Mouse (Mus musculus) hindbrain, embryonic 10.5 days (tissue): ENCODE data around the gene Recql5. TPM values are rescaled to one million over a fixed set of nuclear protein-coding genes. Genes with fewer than 3 reads are reported as not detected.

ENCODE experiments used
- DNase-seq: peaks from one replicate; pipeline ENCODE4 v3.0.0-alpha.2; 2017; ENCODE audit warnings: low spot score
- H3K27ac ChIP-seq: fragments of 300-500 bp; sonication (generic); 2 replicates; pipeline ENCODE4 v1.5.1; 2016; ENCODE audit warnings: mild to moderate bottlenecking, moderate library complexity
- H3K27me3 ChIP-seq: fragments of 300-500 bp; sonication (generic); 2 replicates; pipeline ENCODE4 v1.6.1; 2016; ENCODE audit warnings: mild to moderate bottlenecking; ENCODE audit not compliant: poor library complexity, insufficient read depth, severe bottlenecking
- H3K36me3 ChIP-seq: fragments of 300-500 bp; sonication (generic); 2 replicates; pipeline ENCODE4 v1.6.1; 2016; ENCODE audit warnings: mild to moderate bottlenecking, moderate library complexity
- H3K4me1 ChIP-seq: fragments of 300-500 bp; sonication (generic); replicated peaks from 2 replicates; pipeline ENCODE4 v1.6.1; 2016; ENCODE audit warnings: mild to moderate bottlenecking
- H3K4me3 ChIP-seq: fragments of 300-500 bp; sonication (generic); 2 replicates; pipeline ENCODE4 v1.5.1; 2016; ENCODE audit warnings: mild to moderate bottlenecking, moderate library complexity
- H3K9me3 ChIP-seq: fragments of 300-500 bp; sonication (generic); 2 replicates; pipeline ENCODE4 v1.6.1; 2016; ENCODE audit warnings: mild to moderate bottlenecking, moderate library complexity
- WGBS: fragments of 180-500 bp; shearing (Covaris S2); methylation state at CpG from one replicate; pipeline ENCODE4 v1.1.7; 2016; 5-methylcytosine and 5-hydroxymethylcytosine counted together
- polyA plus RNA-seq: library from polyadenylated mRNA; unstranded; fragments of >200 nt; fragmentation: Nextera tagmentation; extraction: Ambion mirVana; gene quantifications from 2 replicates; pipeline ENCODE4 v1.2.1, GENCODE M21; 2016

Recql5 gene
- polyA plus RNA-seq: 27.3 and 28.8 TPM in 2 replicates

DNA sequence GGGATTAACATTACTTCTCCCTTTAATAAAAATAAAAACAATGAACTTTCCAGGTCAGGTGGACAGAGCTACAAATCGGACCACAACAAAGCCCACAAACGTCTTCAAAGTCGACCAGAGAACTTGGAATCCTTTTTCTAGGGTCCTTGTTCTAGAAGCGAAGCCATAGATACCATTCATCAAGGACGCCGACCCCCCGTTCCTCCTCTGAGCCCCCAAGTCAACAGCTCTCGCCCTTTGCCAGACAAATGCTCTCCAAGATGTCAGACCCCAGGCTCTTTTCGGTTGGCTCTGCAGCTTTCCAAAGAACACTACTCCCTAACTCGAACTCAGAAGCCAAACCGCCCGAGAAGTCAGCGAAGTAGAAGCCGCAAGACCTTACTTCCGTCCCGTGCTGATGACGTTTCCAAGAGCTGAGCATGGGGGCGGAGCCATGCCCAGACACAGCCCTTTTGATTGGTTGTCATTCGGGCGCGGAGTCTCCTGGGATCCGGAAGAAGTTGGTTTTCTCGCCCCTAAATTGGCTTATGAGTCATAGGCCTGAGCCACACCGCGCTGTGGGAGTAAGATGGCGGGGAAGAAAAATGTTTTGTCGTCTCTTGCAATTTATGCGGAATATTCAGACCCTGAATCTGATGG, at the start of gene Recql5, which contains the start of gene Sap30bp:
Gene Recql5, minus strand, starts transcription at position 370 of the 639 bp plus-strand sequence.
Gene Sap30bp, plus strand, starts transcription at position 175 of the 639 bp plus-strand sequence.
- H3K4me1 ChIP-seq: peaks cover 28% of the 10 kb centered on the region
- no peaks in the 10 kb centered on the region for H3K27me3 ChIP-seq
- H3K36me3 ChIP-seq: peaks cover 53% of the 10 kb centered on the region
- H3K27ac ChIP-seq: peak within 1 kb of the TSS; percentile 82
- no peaks in the 10 kb centered on the region for H3K9me3 ChIP-seq
- DNase-seq: peak; percentile 98
- H3K4me3 ChIP-seq: peak within 1 kb of the TSS; percentile 79
- under 1% methylated on average over 28 of the region's 28 CpGs for WGBS

GRCm38 (mm10) chr11:115982472-115982871, 49.2 kb upstream of the Recql5 start:
- Histone ChIP-seq H3K4me1 (0 out of 2 replicates have a peak, but pooled peaks cover 2% of the 10 kb centered on the region), H3K27ac (no peak overlapping the region), H3K9me3 (no peaks in the 10 kb centered on the region), H3K4me3 (no peak overlapping the region), H3K27me3 (peaks cover 37% of the 10 kb centered on the region), H3K36me3 (no peaks in the 10 kb centered on the region)
- DNase-seq: no peak
- WGBS: 92% methylated on average over 15 of the region's 15 CpGs

GRCm38 (mm10) chr11:115975544-115975943, 42.3 kb upstream of the Recql5 start:
- H3K4me3 ChIP-seq: peak overlapping the region; percentile 52; the same call in 1 of the 2 replicates

GRCm38 (mm10) chr11:115975083-115975420, 41.8 kb upstream of the Recql5 start:
- Histone ChIP-seq H3K27ac (peak overlapping the region; percentile 64; the same call in 1 of the 2 replicates), H3K9me3 (no peaks in the 10 kb centered on the region), H3K27me3 (peaks cover 67% of the 10 kb centered on the region), H3K4me3 (peak overlapping the region; percentile 52), H3K36me3 (no peaks in the 10 kb centered on the region), H3K4me1 (peaks cover 25% of the 10 kb centered on the region)
- no peak for DNase-seq
- WGBS: 4% methylated on average over 18 of the region's 18 CpGs

More at GRCm38 (mm10) chr11:115975544-115975943, 42.3 kb upstream of the Recql5 start:
- no peak for DNase-seq
- Histone ChIP-seq H3K27me3 (peaks cover 67% of the 10 kb centered on the region), H3K9me3 (no peaks in the 10 kb centered on the region), H3K4me1 (peaks cover 22% of the 10 kb centered on the region), H3K27ac (no peak overlapping the region), H3K36me3 (no peaks in the 10 kb centered on the region)
- 32% methylated on average over 12 of the region's 12 CpGs for WGBS

DNA sequence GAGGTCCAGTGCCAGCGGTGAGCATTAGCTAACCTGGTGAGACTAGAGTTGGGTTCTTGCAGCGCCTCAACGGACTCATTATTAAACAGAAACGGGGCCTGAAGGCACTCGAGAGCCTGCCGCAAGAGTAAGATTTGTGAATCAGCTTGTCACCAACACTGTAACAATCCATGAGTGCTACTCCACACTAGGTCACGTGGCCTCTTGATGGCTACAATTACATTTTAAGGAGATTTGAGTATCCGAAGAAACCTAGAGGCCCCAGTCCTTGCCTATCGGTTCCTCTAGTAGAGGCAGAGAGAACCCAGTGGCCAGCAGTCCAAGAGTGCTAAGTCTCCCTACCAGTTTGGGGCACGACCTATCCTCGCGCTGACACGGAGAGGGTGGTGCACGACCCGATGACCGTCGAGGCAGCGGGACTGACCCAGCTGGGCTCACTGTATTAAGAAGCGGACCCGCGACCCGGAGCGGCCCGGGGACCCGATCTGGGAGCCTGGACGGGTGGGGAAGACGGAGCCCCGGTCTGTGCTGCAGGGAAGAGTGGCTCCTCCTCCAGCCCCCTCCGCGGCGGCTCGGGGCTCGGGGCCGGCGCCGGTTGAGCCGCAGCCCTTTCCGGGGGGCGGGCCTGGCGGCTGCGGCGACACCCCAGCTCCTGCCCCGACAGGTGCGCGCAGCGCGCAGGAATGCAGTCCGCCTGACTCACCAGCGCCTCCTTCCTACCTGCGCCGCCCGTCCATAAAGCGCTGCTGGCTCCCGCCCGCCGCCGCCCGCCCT, 41.2 kb upstream of the Recql5 start, which contains the start of gene Itgb4:
Gene Itgb4, plus strand, starts transcription at position 401 of the 774 bp plus-strand sequence.
- Histone ChIP-seq H3K4me3 (peak within 1 kb of the TSS; percentile 52), H3K27ac (peak within 1 kb of the TSS; percentile 64; the same call in 1 of the 2 replicates)
- peak; percentile 29 for DNase-seq

DNA sequence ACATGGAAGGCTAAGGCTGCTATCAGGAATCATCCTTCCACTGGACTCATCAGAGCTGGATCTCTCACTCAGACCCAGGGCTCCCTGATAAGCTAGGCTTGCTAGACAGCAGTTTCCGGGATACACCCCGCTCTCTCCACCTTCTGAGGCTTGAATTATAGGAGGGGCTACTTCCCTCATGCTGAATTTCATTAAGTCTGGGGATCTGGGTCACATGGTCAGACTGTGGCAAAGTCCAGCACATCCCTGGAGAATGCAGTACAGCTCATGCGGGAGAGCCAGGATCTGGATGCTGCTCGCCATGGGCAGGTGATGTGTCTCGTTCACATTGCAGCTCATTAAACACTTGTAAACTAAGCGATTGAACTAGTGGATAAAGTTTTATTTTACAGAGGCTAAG, 37.7 kb upstream of the Recql5 start:
- WGBS: 77% methylated on average over 6 of the region's 6 CpGs

More for the DNA sequence above, 41.2 kb upstream of the Recql5 start, which contains the start of gene Itgb4:
- no peaks in the 10 kb centered on the region for H3K36me3 ChIP-seq
- H3K27me3 ChIP-seq: peaks cover 66% of the 10 kb centered on the region
- WGBS: 10% methylated on average over 58 of the region's 58 CpGs
- peaks cover 25% of the 10 kb centered on the region for H3K4me1 ChIP-seq
- no peaks in the 10 kb centered on the region for H3K9me3 ChIP-seq

GRCm38 (mm10) chr11:115970006-115970673, 36.9 kb upstream of the Recql5 start:
- Histone ChIP-seq H3K4me1 (peaks cover 20% of the 10 kb centered on the region), H3K36me3 (peaks cover 23% of the 10 kb centered on the region), H3K27me3 (peaks cover 24% of the 10 kb centered on the region), H3K9me3 (no peaks in the 10 kb centered on the region), H3K27ac (no peak overlapping the region), H3K4me3 (no peak overlapping the region)
- WGBS: 71% methylated on average over 15 of the region's 15 CpGs
- DNase-seq: no peak

More for the DNA sequence above, 37.7 kb upstream of the Recql5 start:
- Histone ChIP-seq H3K27me3 (peaks cover 33% of the 10 kb centered on the region), H3K4me3 (no peak overlapping the region), H3K9me3 (no peaks in the 10 kb centered on the region), H3K36me3 (peaks cover 14% of the 10 kb centered on the region), H3K4me1 (peaks cover 25% of the 10 kb centered on the region), H3K27ac (no peak overlapping the region)
- DNase-seq: no peak

- WGBS: 70% methylated on average over 5 of the region's 5 CpGs
- H3K9me3 ChIP-seq: no peaks in the 10 kb centered on the region
- H3K27ac ChIP-seq: no peak overlapping the region
- no peak overlapping the region for H3K4me3 ChIP-seq
- DNase-seq: no peak
- H3K27me3 ChIP-seq: peaks cover 11% of the 10 kb centered on the region
- peaks cover 11% of the 10 kb centered on the region for H3K4me1 ChIP-seq
- H3K36me3 ChIP-seq: peaks cover 36% of the 10 kb centered on the region
Measured at GRCm38 (mm10) chr11:115968731-115969405, 35.6 kb upstream of the Recql5 start.

- 91% methylated on average over 10 of the region's 10 CpGs for WGBS
- H3K27ac ChIP-seq: no peak overlapping the region
- no peaks in the 10 kb centered on the region; the same call in 1 of the 2 replicates for H3K4me1 ChIP-seq
- H3K4me3 ChIP-seq: no peak overlapping the region
- no peaks in the 10 kb centered on the region for H3K9me3 ChIP-seq
- H3K27me3 ChIP-seq: no peaks in the 10 kb centered on the region
- peaks cover 73% of the 10 kb centered on the region for H3K36me3 ChIP-seq
- DNase-seq: no peak
Measured at GRCm38 (mm10) chr11:115964977-115965604, 31.8 kb upstream of the Recql5 start.

DNA sequence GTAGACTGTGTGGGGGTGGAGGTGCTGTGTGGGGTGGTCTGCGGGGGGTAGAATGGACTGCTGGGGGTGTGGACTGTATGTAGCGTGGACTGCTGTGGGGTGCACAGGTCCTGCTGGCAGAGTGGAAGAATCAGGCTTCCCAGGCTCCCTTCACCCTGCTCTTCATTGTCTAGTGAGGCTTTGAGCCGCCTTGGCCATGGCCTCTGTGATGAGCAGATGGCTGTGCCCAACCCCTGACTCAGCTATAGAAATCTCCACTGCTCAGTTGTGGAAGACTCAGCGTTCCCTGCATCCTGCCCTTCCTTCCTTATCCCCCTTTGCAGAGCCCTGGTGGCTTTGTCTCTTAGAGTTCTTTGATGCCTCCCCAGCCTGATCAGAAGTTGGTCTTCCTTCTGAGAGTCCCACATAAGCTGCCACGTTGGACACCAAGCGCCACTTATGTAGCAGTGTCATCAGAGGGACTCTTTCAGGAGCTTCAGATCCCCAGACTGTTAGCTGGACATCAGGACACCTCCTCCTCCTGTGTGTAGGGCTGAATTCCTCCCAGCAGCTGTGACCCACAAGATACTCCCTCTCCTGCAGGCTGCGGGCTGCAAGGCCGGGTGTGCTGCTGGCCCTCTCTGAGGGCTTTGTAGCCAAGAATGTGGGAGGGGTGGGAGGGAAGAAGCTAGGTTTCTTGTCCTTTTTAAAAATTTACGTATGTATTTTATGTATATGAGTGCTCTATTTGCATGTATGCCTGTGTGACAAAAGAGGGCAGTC, 29.6 kb upstream of the Recql5 start:
- H3K27ac ChIP-seq: no peak overlapping the region
- H3K4me3 ChIP-seq: no peak overlapping the region
- WGBS: 93% methylated on average over 9 of the region's 9 CpGs
- H3K36me3 ChIP-seq: peaks cover 94% of the 10 kb centered on the region
- no peak for DNase-seq
- H3K4me1 ChIP-seq: peaks cover 4% of the 10 kb centered on the region
- H3K27me3 ChIP-seq: peaks cover 8% of the 10 kb centered on the region
- H3K9me3 ChIP-seq: no peaks in the 10 kb centered on the region

GRCm38 (mm10) chr11:115959018-115959417, 25.7 kb upstream of the Recql5 start:
- Histone ChIP-seq H3K9me3 (no peaks in the 10 kb centered on the region), H3K4me1 (peaks cover 36% of the 10 kb centered on the region), H3K36me3 (peaks cover 94% of the 10 kb centered on the region), H3K27ac (no peak overlapping the region), H3K4me3 (no peak overlapping the region), H3K27me3 (peaks cover 35% of the 10 kb centered on the region)
- 95% methylated on average over 9 of the region's 9 CpGs for WGBS
- no peak for DNase-seq
